Mouse (Mus musculus): Measurements from ENCODE around the gene Ak4. TPM values are rescaled to one million over a fixed set of nuclear protein-coding genes. Genes with fewer than 3 reads are reported as not detected.

Gene Ak4
- total and polyA plus RNA-seq, 2 experiments, result 14.7 to 58.7 TPM

DNA sequence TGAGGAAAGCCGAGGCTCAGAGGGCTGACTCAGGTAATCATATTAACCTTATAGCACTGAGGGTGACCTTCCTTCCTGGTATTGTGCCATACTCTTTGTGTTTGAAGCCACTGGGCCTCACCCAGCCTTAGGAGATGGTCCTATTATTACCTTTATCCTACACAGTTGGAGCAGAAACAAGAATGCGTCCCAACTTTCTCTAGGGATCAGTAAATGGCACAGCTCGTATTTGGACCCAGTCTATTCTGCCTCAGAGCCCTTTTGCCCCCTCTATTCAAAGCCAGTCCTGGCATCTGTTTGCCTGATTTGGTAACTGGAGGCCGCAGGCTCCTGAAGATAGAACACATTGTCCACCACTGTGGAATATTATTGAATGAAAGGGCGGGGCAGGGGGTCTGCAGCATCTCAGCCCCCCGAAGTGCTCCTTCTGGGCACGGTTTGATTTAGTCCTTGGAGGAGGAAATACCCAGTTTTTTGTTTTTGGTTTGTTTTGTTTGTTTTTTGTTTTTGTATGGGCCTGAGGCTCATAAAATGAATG lies 85.5 kb downstream of the Ak4 start:
- H3K27ac ChIP-seq (replicated peaks; ENCODE audit: insufficient read depth, low read depth, low read length), result no peak overlapping the region
- peaks cover 3% of the 10 kb centered on the region; the same call in 1 of the 2 replicates for H3K4me1 ChIP-seq (ENCODE audit: control insufficient read depth, insufficient read depth, low read length)
- DNase-seq (ENCODE audit: extremely low read depth, low read depth, low spot score), result no peak
- TF ChIP-seq POLR2A (IDR thresholded peaks at IDR 0.05; ENCODE audit: extremely low read depth, insufficient read depth, low read length) (no peak), CTCF (IDR thresholded peaks at IDR 0.05; ENCODE audit: low read depth, low read length) (no peak)
- H3K27me3 ChIP-seq (ENCODE audit: control insufficient read depth, insufficient read depth, low read length), result peaks cover 5% of the 10 kb centered on the region
- no peaks in the 10 kb centered on the region for H3K36me3 ChIP-seq (ENCODE audit: control insufficient read depth, insufficient read depth, low read length)
- H3K79me2 ChIP-seq (ENCODE audit: control insufficient read depth, insufficient read depth, low read length), result no peaks in the 10 kb centered on the region
- 82% methylated on average over 7 of the region's 7 CpGs for WGBS
- no peak overlapping the region for H3K4me3 ChIP-seq (ENCODE audit: insufficient read depth, low read depth, low read length)
- H3K9ac ChIP-seq (ENCODE audit: low read depth, low read length), result no peak overlapping the region

DNA sequence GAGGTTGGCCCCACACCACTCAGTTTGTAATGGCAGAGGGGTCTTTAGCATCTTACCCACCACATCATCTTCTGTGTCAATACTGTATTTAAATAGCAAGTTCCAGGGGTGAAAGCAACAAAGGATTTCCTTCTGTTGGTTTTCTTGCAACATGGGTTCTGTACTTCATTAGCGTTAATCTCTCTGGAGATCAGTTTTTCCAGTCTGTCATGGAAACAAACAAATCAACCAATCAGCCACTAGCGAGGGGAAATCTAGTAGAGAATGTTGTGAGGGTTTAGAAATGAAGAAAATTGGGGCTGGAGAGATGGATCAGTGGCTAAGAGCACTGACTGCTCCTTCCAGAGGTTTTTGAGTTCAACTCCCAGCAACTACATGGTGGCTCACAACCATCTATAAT lies 86.9 kb downstream of the Ak4 start:
- Histone ChIP-seq H3K4me1 (ENCODE audit: control insufficient read depth, insufficient read depth, low read length) (peaks cover 3% of the 10 kb centered on the region; the same call in 1 of the 2 replicates), H3K27ac (replicated peaks; ENCODE audit: insufficient read depth, low read depth, low read length) (no peak overlapping the region), H3K27me3 (ENCODE audit: control insufficient read depth, insufficient read depth, low read length) (peaks cover 5% of the 10 kb centered on the region), H3K9ac (ENCODE audit: low read depth, low read length) (no peak overlapping the region), H3K4me3 (ENCODE audit: insufficient read depth, low read depth, low read length) (no peak overlapping the region), H3K36me3 (ENCODE audit: control insufficient read depth, insufficient read depth, low read length) (no peaks in the 10 kb centered on the region), H3K79me2 (ENCODE audit: control insufficient read depth, insufficient read depth, low read length) (no peaks in the 10 kb centered on the region)
- DNase-seq (ENCODE audit: extremely low read depth, low read depth, low spot score), result no peak
- WGBS, result 76% methylated on average over 2 of the region's 2 CpGs
- TF ChIP-seq CTCF (IDR thresholded peaks at IDR 0.05; ENCODE audit: low read depth, low read length) (no peak), POLR2A (IDR thresholded peaks at IDR 0.05; ENCODE audit: extremely low read depth, insufficient read depth, low read length) (no peak)

DNA sequence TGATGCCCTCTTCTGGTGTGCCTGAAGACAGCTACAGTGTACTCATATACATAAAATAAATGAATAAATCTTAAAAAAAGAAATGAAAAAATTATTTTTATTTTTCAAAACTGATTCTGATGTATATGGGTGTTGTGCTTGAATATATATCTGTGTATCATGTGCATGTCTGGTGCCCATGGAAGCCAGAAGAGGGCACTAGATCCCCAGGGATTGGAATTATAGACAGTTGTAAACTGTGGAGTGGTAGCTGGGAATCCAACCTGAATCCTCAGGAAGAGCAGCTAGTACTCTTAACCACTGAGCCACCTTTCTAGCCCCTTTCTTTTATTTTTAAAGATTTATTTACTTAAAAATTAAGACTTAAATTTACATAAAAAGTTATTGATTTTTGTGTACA lies 87.3 kb downstream of the Ak4 start:
- DNase-seq (ENCODE audit: extremely low read depth, low read depth, low spot score), result no peak
- H3K27ac ChIP-seq (replicated peaks; ENCODE audit: insufficient read depth, low read depth, low read length), result no peak overlapping the region
- no peak overlapping the region for H3K4me3 ChIP-seq (ENCODE audit: insufficient read depth, low read depth, low read length)
- TF ChIP-seq CTCF (IDR thresholded peaks at IDR 0.05; ENCODE audit: low read depth, low read length) (no peak), POLR2A (IDR thresholded peaks at IDR 0.05; ENCODE audit: extremely low read depth, insufficient read depth, low read length) (no peak)
- H3K36me3 ChIP-seq (ENCODE audit: control insufficient read depth, insufficient read depth, low read length), result no peaks in the 10 kb centered on the region
- H3K27me3 ChIP-seq (ENCODE audit: control insufficient read depth, insufficient read depth, low read length), result peaks cover 5% of the 10 kb centered on the region
- no peaks in the 10 kb centered on the region for H3K79me2 ChIP-seq (ENCODE audit: control insufficient read depth, insufficient read depth, low read length)
- no peak overlapping the region for H3K9ac ChIP-seq (ENCODE audit: low read depth, low read length)
- peaks cover 3% of the 10 kb centered on the region; the same call in 1 of the 2 replicates for H3K4me1 ChIP-seq (ENCODE audit: control insufficient read depth, insufficient read depth, low read length)

DNA sequence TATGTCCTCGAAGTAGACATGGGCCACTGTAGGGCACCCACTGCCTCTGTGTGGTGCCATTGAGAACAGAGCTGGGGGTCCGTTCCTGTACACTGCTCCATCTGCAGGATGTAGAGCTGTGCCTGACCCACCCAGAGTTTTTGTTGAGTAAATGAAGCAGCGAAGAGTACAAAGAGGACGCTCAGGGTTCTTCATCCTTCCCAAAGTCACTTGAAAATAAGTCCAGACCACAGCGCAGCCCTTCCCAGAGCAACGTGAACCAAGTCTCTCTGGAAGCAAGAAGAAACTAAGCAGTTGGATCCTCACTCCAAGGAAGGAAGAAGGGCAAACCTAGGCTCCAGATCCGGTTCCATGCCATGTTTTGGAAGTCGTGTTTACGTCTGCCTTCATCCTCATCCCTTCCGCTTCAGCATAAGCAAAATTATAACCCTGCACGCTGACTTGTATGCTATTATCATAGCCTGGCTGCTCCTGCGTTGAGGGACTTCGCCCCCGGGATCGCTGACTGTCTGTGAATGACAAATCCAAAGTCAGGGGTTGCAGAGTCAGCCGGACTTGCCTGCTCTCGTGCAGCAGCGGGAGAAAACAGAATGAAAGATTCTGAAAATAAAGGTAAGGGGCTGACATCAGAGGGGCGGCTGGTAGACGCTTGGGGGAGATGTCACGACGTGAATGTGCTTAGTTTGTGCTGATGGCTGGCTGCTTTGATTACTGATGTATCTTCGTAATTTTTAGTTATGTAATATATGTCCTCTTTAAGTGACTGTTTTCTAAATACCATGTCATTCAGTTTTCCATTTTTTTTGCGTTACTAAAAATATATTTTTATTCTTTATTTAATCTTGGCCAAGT lies 88.7 kb downstream of the Ak4 start:
- TF ChIP-seq CTCF (IDR thresholded peaks at IDR 0.05; ENCODE audit: low read depth, low read length), result no peak
- peaks cover 3% of the 10 kb centered on the region; the same call in 1 of the 2 replicates for H3K4me1 ChIP-seq (ENCODE audit: control insufficient read depth, insufficient read depth, low read length)
- H3K36me3 ChIP-seq (ENCODE audit: control insufficient read depth, insufficient read depth, low read length), result no peaks in the 10 kb centered on the region
- 13% methylated on average over 24 of the region's 24 CpGs for WGBS
- H3K79me2 ChIP-seq (ENCODE audit: control insufficient read depth, insufficient read depth, low read length), result no peaks in the 10 kb centered on the region
- peak; percentile 21 for DNase-seq (ENCODE audit: extremely low read depth, low read depth, low spot score)
- no peak overlapping the region for H3K9ac ChIP-seq (ENCODE audit: low read depth, low read length)
- H3K27ac ChIP-seq (replicated peaks; ENCODE audit: insufficient read depth, low read depth, low read length), result no peak overlapping the region
- H3K4me3 ChIP-seq (ENCODE audit: insufficient read depth, low read depth, low read length), result no peak overlapping the region; the same call in 1 of the 2 replicates
- H3K27me3 ChIP-seq (ENCODE audit: control insufficient read depth, insufficient read depth, low read length), result peaks cover 5% of the 10 kb centered on the region

DNA sequence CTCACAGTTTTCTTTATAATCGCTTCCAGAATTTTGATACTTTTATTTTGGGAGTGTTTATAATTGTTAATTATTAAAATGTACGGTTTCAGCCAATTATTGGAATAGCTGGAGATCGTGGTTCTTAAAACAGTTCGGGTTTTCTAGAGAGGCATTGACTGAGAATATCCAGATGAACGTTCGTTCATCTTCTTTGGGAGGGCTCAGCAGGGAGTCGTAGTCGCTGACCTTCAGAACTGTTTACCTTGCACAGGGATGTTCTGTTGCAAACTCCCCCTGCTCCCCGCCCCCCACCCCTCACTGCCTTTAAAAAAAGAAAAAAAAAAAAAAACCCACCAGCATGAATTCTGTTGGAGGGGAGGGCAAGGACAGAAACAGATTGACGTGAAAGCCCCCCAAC lies 89.4 kb downstream of the Ak4 start:
- H3K27ac ChIP-seq (replicated peaks; ENCODE audit: insufficient read depth, low read depth, low read length), result no peak overlapping the region
- H3K4me1 ChIP-seq (ENCODE audit: control insufficient read depth, insufficient read depth, low read length), result peaks cover 3% of the 10 kb centered on the region; the same call in 1 of the 2 replicates
- no peaks in the 10 kb centered on the region for H3K36me3 ChIP-seq (ENCODE audit: control insufficient read depth, insufficient read depth, low read length)
- H3K27me3 ChIP-seq (ENCODE audit: control insufficient read depth, insufficient read depth, low read length), result peaks cover 5% of the 10 kb centered on the region
- 2% methylated on average over 10 of the region's 10 CpGs for WGBS
- no peak for DNase-seq (ENCODE audit: extremely low read depth, low read depth, low spot score)
- H3K9ac ChIP-seq (ENCODE audit: low read depth, low read length), result no peak overlapping the region
- H3K4me3 ChIP-seq (ENCODE audit: insufficient read depth, low read depth, low read length), result no peak overlapping the region
- no peaks in the 10 kb centered on the region for H3K79me2 ChIP-seq (ENCODE audit: control insufficient read depth, insufficient read depth, low read length)
- TF ChIP-seq CTCF (IDR thresholded peaks at IDR 0.05; ENCODE audit: low read depth, low read length), result no peak
- TF ChIP-seq POLR2A (IDR thresholded peaks at IDR 0.05; ENCODE audit: extremely low read depth, insufficient read depth, low read length), result no peak
